Comparison of ENCODE assay signal across 8 mouse cellular contexts in genomic region chr14:57104106-57105023, GRCm38 (mm10). TPM values are rescaled to one million over a fixed set of nuclear protein-coding genes. Genes with fewer than 3 reads are reported as not detected.
DNase-seq lines count a peak whose midpoint lies in the region; ATAC-seq and TF ChIP-seq lines count a peak whose summit lies in the region.

Gene Gjb2, minus strand, starts transcription at chr14:57104702.

- H3K4me1 ChIP-seq in forebrain, embryonic 14.5 days (ENCODE audit: control insufficient read depth, insufficient read depth, low read length) = peaks cover 8% of the 10 kb centered on the region; the same call in 1 of the 2 replicates
- H3K4me1 ChIP-seq in intestine, embryonic 16.5 days (ENCODE audit: control insufficient read depth, insufficient read depth, low read length) = peaks cover 5% of the 10 kb centered on the region; the same call in 1 of the 2 replicates
- H3K4me1 ChIP-seq in limb, embryonic 12.5 days (replicated peaks) = peaks cover 29% of the 10 kb centered on the region
- H3K4me1 ChIP-seq in midbrain, embryonic 12.5 days = peaks cover 16% of the 10 kb centered on the region
- H3K4me1 ChIP-seq in stomach, postnatal 0 days (replicated peaks; ENCODE audit: control insufficient read depth, insufficient read depth) = no peaks in the 10 kb centered on the region

- peak within 1 kb of the TSS; percentile 58 for H3K9ac ChIP-seq in forebrain, embryonic 14.5 days (ENCODE audit: low read length)
- H3K9ac ChIP-seq in intestine, embryonic 16.5 days (ENCODE audit: low read depth, low read length) = peak within 1 kb of the TSS; percentile 74
- H3K9ac ChIP-seq in limb, embryonic 12.5 days (replicated peaks) = peak within 1 kb of the TSS; percentile 59
- H3K9ac ChIP-seq in midbrain, embryonic 12.5 days (replicated peaks) = peak within 1 kb of the TSS; percentile 44
- peak within 1 kb of the TSS; percentile 65 for H3K9ac ChIP-seq in stomach, postnatal 0 days (ENCODE audit: low read length)

- H3K27ac ChIP-seq in forebrain, embryonic 14.5 days (ENCODE audit: low read depth, low read length) = no peak within 1 kb of the TSS
- no peak within 1 kb of the TSS for H3K27ac ChIP-seq in intestine, embryonic 16.5 days (ENCODE audit: low read length)
- no peak within 1 kb of the TSS for H3K27ac ChIP-seq in limb, embryonic 12.5 days
- no peak within 1 kb of the TSS for H3K27ac ChIP-seq in midbrain, embryonic 12.5 days (replicated peaks)
- peak within 1 kb of the TSS; percentile 45 for H3K27ac ChIP-seq in stomach, postnatal 0 days (replicated peaks)

- ATAC-seq in cerebellum, adult (ENCODE audit: insufficient number of reproducible peaks, low FRiP score, low TSS enrichment) = peak; percentile 21
- peak; percentile 73; the same call in 1 of the 2 replicates for ATAC-seq in forebrain, embryonic 14.5 days
- peak; percentile 87 for ATAC-seq in intestine, embryonic 16.5 days
- ATAC-seq in limb, embryonic 12.5 days (ENCODE audit: insufficient number of reproducible peaks, insufficient read depth, low FRiP score, low TSS enrichment, low read depth) = peak; percentile 76
- ATAC-seq in midbrain, embryonic 12.5 days (ENCODE audit: low FRiP score, low read depth) = peak; percentile 65
- peak; percentile 72 for ATAC-seq in stomach, postnatal 0 days (ENCODE audit: low FRiP score, low TSS enrichment)

- H3K9me3 ChIP-seq in forebrain, embryonic 14.5 days (replicated peaks; ENCODE audit: control insufficient read depth, low read length) = no peaks in the 10 kb centered on the region
- no peaks in the 10 kb centered on the region for H3K9me3 ChIP-seq in intestine, embryonic 16.5 days (ENCODE audit: control insufficient read depth, low read length)
- no peaks in the 10 kb centered on the region for H3K9me3 ChIP-seq in limb, embryonic 12.5 days
- no peaks in the 10 kb centered on the region for H3K9me3 ChIP-seq in midbrain, embryonic 12.5 days
- H3K9me3 ChIP-seq in stomach, postnatal 0 days (ENCODE audit: control insufficient read depth, low read length) = no peaks in the 10 kb centered on the region

- peaks cover 49% of the 10 kb centered on the region for H3K27me3 ChIP-seq in forebrain, embryonic 14.5 days (replicated peaks; ENCODE audit: control insufficient read depth, insufficient read depth, low read length)
- peaks cover 32% of the 10 kb centered on the region for H3K27me3 ChIP-seq in intestine, embryonic 16.5 days (replicated peaks; ENCODE audit: control insufficient read depth, insufficient read depth, low read length)
- H3K27me3 ChIP-seq in limb, embryonic 12.5 days = peaks cover 70% of the 10 kb centered on the region
- H3K27me3 ChIP-seq in midbrain, embryonic 12.5 days = peaks cover 72% of the 10 kb centered on the region
- H3K27me3 ChIP-seq in stomach, postnatal 0 days (ENCODE audit: control insufficient read depth, insufficient read depth, low read length) = peaks cover 3% of the 10 kb centered on the region; the same call in 1 of the 2 replicates

- TF ChIP-seq CTCF in stomach, postnatal 0 days (IDR thresholded peaks at IDR 0.05; ENCODE audit: low read depth) = peak; percentile 46

- WGBS in forebrain, embryonic 14.5 days = under 1% methylated on average over 97 of the region's 101 CpGs
- WGBS in intestine, embryonic 16.5 days = under 1% methylated on average over 99 of the region's 101 CpGs
- under 1% methylated on average over 101 of the region's 101 CpGs for WGBS in limb, embryonic 12.5 days
- under 1% methylated on average over 101 of the region's 101 CpGs for WGBS in midbrain, embryonic 12.5 days
- WGBS in stomach, postnatal 0 days = under 1% methylated on average over 88 of the region's 101 CpGs

- H3K36me3 ChIP-seq in forebrain, embryonic 14.5 days (ENCODE audit: control insufficient read depth, insufficient read depth, low read length) = no peaks in the 10 kb centered on the region
- H3K36me3 ChIP-seq in intestine, embryonic 16.5 days (ENCODE audit: control insufficient read depth, insufficient read depth, low read length) = no peaks in the 10 kb centered on the region
- H3K36me3 ChIP-seq in limb, embryonic 12.5 days = no peaks in the 10 kb centered on the region
- H3K36me3 ChIP-seq in midbrain, embryonic 12.5 days = no peaks in the 10 kb centered on the region
- H3K36me3 ChIP-seq in stomach, postnatal 0 days (ENCODE audit: control insufficient read depth, insufficient read depth, low read length) = no peaks in the 10 kb centered on the region

- no peak for TF ChIP-seq EP300 in stomach, postnatal 0 days (optimal IDR thresholded peaks at IDR 0.05)

- peak within 1 kb of the TSS; percentile 99 for H3K4me2 ChIP-seq in forebrain, embryonic 14.5 days (ENCODE audit: low read length)
- H3K4me2 ChIP-seq in intestine, embryonic 16.5 days (ENCODE audit: low read depth, low read length) = peak within 1 kb of the TSS; percentile 99
- peak within 1 kb of the TSS; percentile 100 for H3K4me2 ChIP-seq in limb, embryonic 12.5 days
- H3K4me2 ChIP-seq in midbrain, embryonic 12.5 days (replicated peaks) = peak within 1 kb of the TSS; percentile 100
- H3K4me2 ChIP-seq in stomach, postnatal 0 days (replicated peaks; ENCODE audit: low read depth) = peak within 1 kb of the TSS; percentile 100

- DNase-seq in cerebellum, adult 11 months = no peak
- DNase-seq in adrenal gland, postnatal 14 days = peak; percentile 68
- DNase-seq in forebrain, embryonic 14.5 days (ENCODE audit: low spot score) = peak; percentile 39
- DNase-seq in stomach, postnatal 0 days (ENCODE audit: low spot score) = peak; percentile 66

- peak within 1 kb of the TSS; percentile 52 for H3K4me3 ChIP-seq in forebrain, embryonic 14.5 days (ENCODE audit: low read depth, low read length)
- H3K4me3 ChIP-seq in intestine, embryonic 16.5 days (ENCODE audit: low read length) = peak within 1 kb of the TSS; percentile 70
- H3K4me3 ChIP-seq in limb, embryonic 12.5 days (replicated peaks) = peak within 1 kb of the TSS; percentile 57
- peak within 1 kb of the TSS; percentile 62 for H3K4me3 ChIP-seq in midbrain, embryonic 12.5 days
- peak within 1 kb of the TSS; percentile 66 for H3K4me3 ChIP-seq in stomach, postnatal 0 days (ENCODE audit: low read depth, low read length)

RNA-seq across cellular contexts. Expression of gene Gjb2, which starts in this region (rescaled TPM):
- 3.2 and 18.4 TPM in 2 replicates for total RNA-seq in adrenal gland, postnatal 14 days (2021)
- polyA plus RNA-seq in forebrain, embryonic 14.5 days (2014; fragmentation: Nextera tagmentation; extraction: Ambion mirVana) = 11.0 and 15.2 TPM in 2 replicates
- polyA plus RNA-seq in intestine, embryonic 16.5 days (2015; fragmentation: Nextera tagmentation; extraction: Ambion mirVana) = 8.3 and 9.0 TPM in 2 replicates
- polyA plus RNA-seq in limb, embryonic 12.5 days (2016; fragmentation: Nextera tagmentation; extraction: Ambion mirVana) = 63.3 and 79.4 TPM in 2 replicates
- polyA plus RNA-seq in midbrain, embryonic 12.5 days (2016; fragmentation: Nextera tagmentation; extraction: Ambion mirVana) = 17.4 and 23.7 TPM in 2 replicates
- 77.8 and 78.1 TPM in 2 replicates for polyA plus RNA-seq in stomach, postnatal 0 days (2015; fragmentation: Nextera tagmentation; extraction: Ambion mirVana)

Comparison
In these comparisons a context has a peak if more than half of its experiments do, and no peak if none do; other contexts are left out.
1. ATAC-seq: peak in every context shown above with its lines; median percentile 87 in intestine, embryonic 16.5 days; 76 in limb, embryonic 12.5 days; 73 in forebrain, embryonic 14.5 days; 72 in stomach, postnatal 0 days; 65 in midbrain, embryonic 12.5 days; 21 in cerebellum, adult.